Mouse (Mus musculus): ENCODE measurements around the gene Zfp335. TPM values are rescaled to one million over a fixed set of nuclear protein-coding genes. Genes with fewer than 3 reads are reported as not detected.

Gene Zfp335
- total and polyA plus RNA-seq, 3 experiments = 8.0 to 14.3 (median 8.2) TPM

- H3K4me1 ChIP-seq (ENCODE audit: control insufficient read depth, insufficient read depth, low read length) = peaks cover 1% of the 10 kb centered on the region
- 98% methylated on average over 4 of the region's 4 CpGs for WGBS
Observed at GRCm38 (mm10) chr2:164906071-164906470, 5.5 kb downstream of the Zfp335 start.

GRCm38 (mm10) chr2:164903496-164903895 is 8.1 kb downstream of the Zfp335 start:
- TF ChIP-seq EP300 (IDR thresholded peaks at IDR 0.05; ENCODE audit: insufficient read depth, low read depth, low read length) (no peak), CTCF (IDR thresholded peaks at IDR 0.05) (no peak), POLR2A (IDR thresholded peaks at IDR 0.05; ENCODE audit: insufficient read depth, low read depth, low read length) (no peak)
- no peak overlapping the region for H3K27ac ChIP-seq
- intact Hi-C loops (cut with DNase I) = no loop called here
- H3K79me2 ChIP-seq (replicated peaks; ENCODE audit: control insufficient read depth, insufficient read depth, low read length) = no peaks in the 10 kb centered on the region
- no peak overlapping the region for H3K4me3 ChIP-seq
- no peaks in the 10 kb centered on the region for H3K27me3 ChIP-seq (ENCODE audit: control insufficient read depth, insufficient read depth, low read length)
- WGBS = 71% methylated on average over 1 of the region's 1 CpGs
- no peak for DNase-seq
- no peaks in the 10 kb centered on the region for H3K4me1 ChIP-seq (ENCODE audit: control insufficient read depth, insufficient read depth, low read length)
- no peaks in the 10 kb centered on the region for H3K36me3 ChIP-seq (ENCODE audit: control insufficient read depth, insufficient read depth, low read length)
- no peak overlapping the region for H3K9ac ChIP-seq (ENCODE audit: low read depth, low read length)

More at GRCm38 (mm10) chr2:164906071-164906470, 5.5 kb downstream of the Zfp335 start:
- Histone ChIP-seq H3K4me3 (no peak overlapping the region), H3K79me2 (replicated peaks; ENCODE audit: control insufficient read depth, insufficient read depth, low read length) (no peaks in the 10 kb centered on the region), H3K27me3 (ENCODE audit: control insufficient read depth, insufficient read depth, low read length) (no peaks in the 10 kb centered on the region), H3K9ac (ENCODE audit: low read depth, low read length) (no peak overlapping the region), H3K36me3 (ENCODE audit: control insufficient read depth, insufficient read depth, low read length) (no peaks in the 10 kb centered on the region), H3K27ac (no peak overlapping the region)
- no peak for DNase-seq
- intact Hi-C loops (cut with DNase I) = no loop called here
- TF ChIP-seq POLR2A (IDR thresholded peaks at IDR 0.05; ENCODE audit: insufficient read depth, low read depth, low read length) = no peak
- TF ChIP-seq CTCF (IDR thresholded peaks at IDR 0.05) = peak; percentile 56
- TF ChIP-seq EP300 (IDR thresholded peaks at IDR 0.05; ENCODE audit: insufficient read depth, low read depth, low read length) = no peak

- no peaks in the 10 kb centered on the region for H3K4me1 ChIP-seq (ENCODE audit: control insufficient read depth, insufficient read depth, low read length)
- DNase-seq = no peak
- no peaks in the 10 kb centered on the region for H3K36me3 ChIP-seq (ENCODE audit: control insufficient read depth, insufficient read depth, low read length)
- WGBS = 78% methylated on average over 13 of the region's 13 CpGs
- no peaks in the 10 kb centered on the region for H3K27me3 ChIP-seq (ENCODE audit: control insufficient read depth, insufficient read depth, low read length)
- H3K79me2 ChIP-seq (replicated peaks; ENCODE audit: control insufficient read depth, insufficient read depth, low read length) = no peaks in the 10 kb centered on the region
- intact Hi-C loops (cut with DNase I) = no loop called here
- no peak overlapping the region for H3K27ac ChIP-seq
- TF ChIP-seq EP300 (IDR thresholded peaks at IDR 0.05; ENCODE audit: insufficient read depth, low read depth, low read length) = 0 out of 2 replicates have a peak, but pooled peaks have one; percentile 49
- no peak for TF ChIP-seq CTCF (IDR thresholded peaks at IDR 0.05)
- TF ChIP-seq POLR2A (IDR thresholded peaks at IDR 0.05; ENCODE audit: insufficient read depth, low read depth, low read length) = no peak
- H3K4me3 ChIP-seq = no peak overlapping the region
- H3K9ac ChIP-seq (ENCODE audit: low read depth, low read length) = no peak overlapping the region
Observed at GRCm38 (mm10) chr2:164901380-164901779, 10.2 kb downstream of the Zfp335 start.

- Histone ChIP-seq H3K9ac (ENCODE audit: low read depth, low read length) (no peak overlapping the region), H3K4me3 (no peak overlapping the region), H3K27ac (no peak overlapping the region), H3K36me3 (ENCODE audit: control insufficient read depth, insufficient read depth, low read length) (no peaks in the 10 kb centered on the region), H3K4me1 (ENCODE audit: control insufficient read depth, insufficient read depth, low read length) (no peaks in the 10 kb centered on the region), H3K79me2 (replicated peaks; ENCODE audit: control insufficient read depth, insufficient read depth, low read length) (no peaks in the 10 kb centered on the region), H3K27me3 (ENCODE audit: control insufficient read depth, insufficient read depth, low read length) (no peaks in the 10 kb centered on the region)
- no peak for TF ChIP-seq CTCF (IDR thresholded peaks at IDR 0.05)
- TF ChIP-seq POLR2A (IDR thresholded peaks at IDR 0.05; ENCODE audit: insufficient read depth, low read depth, low read length) = no peak
- no peak for TF ChIP-seq EP300 (IDR thresholded peaks at IDR 0.05; ENCODE audit: insufficient read depth, low read depth, low read length)
- no peak for DNase-seq
- 91% methylated on average over 16 of the region's 16 CpGs for WGBS
- intact Hi-C loops (cut with DNase I) = no loop called here
Observed at GRCm38 (mm10) chr2:164899723-164900459, 11.7 kb downstream of the Zfp335 start.

- H3K27me3 ChIP-seq (ENCODE audit: control insufficient read depth, insufficient read depth, low read length) = no peaks in the 10 kb centered on the region
- TF ChIP-seq EP300 (IDR thresholded peaks at IDR 0.05; ENCODE audit: insufficient read depth, low read depth, low read length) = no peak
- TF ChIP-seq POLR2A (IDR thresholded peaks at IDR 0.05; ENCODE audit: insufficient read depth, low read depth, low read length) = no peak
- TF ChIP-seq CTCF (IDR thresholded peaks at IDR 0.05) = no peak
- no peak overlapping the region for H3K4me3 ChIP-seq
- DNase-seq = no peak
- no peaks in the 10 kb centered on the region for H3K4me1 ChIP-seq (ENCODE audit: control insufficient read depth, insufficient read depth, low read length)
- no peaks in the 10 kb centered on the region for H3K79me2 ChIP-seq (replicated peaks; ENCODE audit: control insufficient read depth, insufficient read depth, low read length)
- H3K36me3 ChIP-seq (ENCODE audit: control insufficient read depth, insufficient read depth, low read length) = no peaks in the 10 kb centered on the region
- intact Hi-C loops (cut with DNase I) = no loop called here
- WGBS = 91% methylated on average over 15 of the region's 15 CpGs
- no peak overlapping the region for H3K9ac ChIP-seq (ENCODE audit: low read depth, low read length)
- no peak overlapping the region for H3K27ac ChIP-seq
Observed at GRCm38 (mm10) chr2:164899034-164899433, 12.5 kb downstream of the Zfp335 start.

- WGBS = 90% methylated on average over 7 of the region's 7 CpGs
Observed at GRCm38 (mm10) chr2:164898008-164898407, 13.5 kb downstream of the Zfp335 start.

More at GRCm38 (mm10) chr2:164898008-164898407, 13.5 kb downstream of the Zfp335 start:
- TF ChIP-seq CTCF (IDR thresholded peaks at IDR 0.05) (peak; percentile 42), POLR2A (IDR thresholded peaks at IDR 0.05; ENCODE audit: insufficient read depth, low read depth, low read length) (no peak)
- no peak for DNase-seq
- Histone ChIP-seq H3K9ac (ENCODE audit: low read depth, low read length) (no peak overlapping the region), H3K4me1 (ENCODE audit: control insufficient read depth, insufficient read depth, low read length) (no peaks in the 10 kb centered on the region), H3K4me3 (no peak overlapping the region), H3K79me2 (replicated peaks; ENCODE audit: control insufficient read depth, insufficient read depth, low read length) (no peaks in the 10 kb centered on the region), H3K27ac (no peak overlapping the region), H3K36me3 (ENCODE audit: control insufficient read depth, insufficient read depth, low read length) (no peaks in the 10 kb centered on the region), H3K27me3 (ENCODE audit: control insufficient read depth, insufficient read depth, low read length) (no peaks in the 10 kb centered on the region)
- intact Hi-C loops (cut with DNase I) = no loop called here
